Mouse (Mus musculus) heart, embryonic 10.5 days (tissue): ENCODE measurements around the gene Dram2. TPM values are rescaled to one million over a fixed set of nuclear protein-coding genes. Genes with fewer than 3 reads are reported as not detected.
A peak's percentile ranks its signal among the peaks of the same experiment; 100 is the strongest.

Source experiments
- DNase-seq: peaks from one replicate; pipeline ENCODE4 v3.0.0-alpha.2; 2017; ENCODE audit warnings: low spot score
- H3K27ac ChIP-seq: fragments of 300-500 bp; sonication (generic); 2 replicates; pipeline ENCODE4 v1.5.1; 2016; ENCODE audit warnings: mild to moderate bottlenecking
- H3K27me3 ChIP-seq: fragments of 300-500 bp; sonication (generic); 2 replicates; pipeline ENCODE4 v1.6.1; 2016; ENCODE audit warnings: mild to moderate bottlenecking; ENCODE audit not compliant: poor library complexity, insufficient read depth, severe bottlenecking
- H3K36me3 ChIP-seq: fragments of 300-500 bp; sonication (generic); 2 replicates; pipeline ENCODE4 v1.6.1; 2016; ENCODE audit warnings: mild to moderate bottlenecking, moderate library complexity
- H3K4me1 ChIP-seq: fragments of 300-500 bp; sonication (generic); 2 replicates; pipeline ENCODE4 v1.6.1; 2016; ENCODE audit warnings: mild to moderate bottlenecking
- H3K4me3 ChIP-seq: fragments of 300-500 bp; sonication (generic); 2 replicates; pipeline ENCODE4 v1.5.1; 2016; ENCODE audit warnings: mild to moderate bottlenecking, moderate library complexity
- H3K9me3 ChIP-seq: fragments of 300-500 bp; sonication (generic); 2 replicates; pipeline ENCODE4 v1.6.1; 2016; ENCODE audit warnings: mild to moderate bottlenecking, moderate library complexity
- WGBS: fragments of 180-500 bp; shearing (Covaris S2); methylation state at CpG from one replicate; pipeline ENCODE4 v1.1.7; 2016; 5-methylcytosine and 5-hydroxymethylcytosine counted together
- polyA plus RNA-seq: library from polyadenylated mRNA; unstranded; fragments of >200 nt; fragmentation: Nextera tagmentation; extraction: Ambion mirVana; gene quantifications from 2 replicates; pipeline ENCODE4 v1.2.1, GENCODE M21; 2016

Gene Dram2
- 46.8 and 56.2 TPM in 2 replicates for polyA plus RNA-seq

- Histone ChIP-seq H3K9me3 (no peaks in the 10 kb centered on the region), H3K27me3 (no peaks in the 10 kb centered on the region), H3K4me1 (no peaks in the 10 kb centered on the region; the same call in 1 of the 2 replicates), H3K27ac (peak within 1 kb of the TSS; percentile 97), H3K4me3 (peak within 1 kb of the TSS; percentile 94), H3K36me3 (no peaks in the 10 kb centered on the region; the same call in 1 of the 2 replicates)
- DNase-seq: peak; percentile 97
- WGBS: under 1% methylated on average over 63 of the region's 63 CpGs
Observed at GRCm38 (mm10) chr3:106547171-106547923, at the start of gene Dram2, which contains the start of gene Cept1. Gene Dram2 (plus strand): TSS chr3:106547798. Gene Cept1 (minus strand): TSS chr3:106547802.

GRCm38 (mm10) chr3:106500510-106500909 lies 47.1 kb upstream of the Dram2 start:
- DNase-seq: no peak
- Histone ChIP-seq H3K27ac (no peak overlapping the region), H3K36me3 (peaks cover 34% of the 10 kb centered on the region; the same call in 1 of the 2 replicates), H3K9me3 (no peaks in the 10 kb centered on the region), H3K4me3 (no peak overlapping the region), H3K27me3 (no peaks in the 10 kb centered on the region), H3K4me1 (no peaks in the 10 kb centered on the region)
- 72% methylated on average over 2 of the region's 2 CpGs for WGBS

GRCm38 (mm10) chr3:106502892-106503291 lies 44.7 kb upstream of the Dram2 start:
- Histone ChIP-seq H3K27ac (no peak overlapping the region), H3K4me3 (no peak overlapping the region), H3K36me3 (peaks cover 34% of the 10 kb centered on the region; the same call in 1 of the 2 replicates), H3K9me3 (no peaks in the 10 kb centered on the region), H3K27me3 (no peaks in the 10 kb centered on the region), H3K4me1 (no peaks in the 10 kb centered on the region)
- no peak for DNase-seq
- 87% methylated on average over 2 of the region's 2 CpGs for WGBS

GRCm38 (mm10) chr3:106510669-106511068 lies 36.9 kb upstream of the Dram2 start:
- Histone ChIP-seq H3K27ac (no peak overlapping the region), H3K9me3 (no peaks in the 10 kb centered on the region), H3K4me3 (no peak overlapping the region), H3K4me1 (no peaks in the 10 kb centered on the region), H3K36me3 (no peaks in the 10 kb centered on the region), H3K27me3 (no peaks in the 10 kb centered on the region)
- 92% methylated on average over 1 of the region's 1 CpGs for WGBS
- DNase-seq: no peak

GRCm38 (mm10) chr3:106515016-106515415 lies 32.6 kb upstream of the Dram2 start:
- Histone ChIP-seq H3K9me3 (no peaks in the 10 kb centered on the region), H3K36me3 (no peaks in the 10 kb centered on the region), H3K4me3 (no peak overlapping the region), H3K27me3 (no peaks in the 10 kb centered on the region), H3K27ac (no peak overlapping the region), H3K4me1 (no peaks in the 10 kb centered on the region)
- WGBS: 75% methylated on average over 6 of the region's 6 CpGs
- no peak for DNase-seq

- WGBS: 89% methylated on average over 1 of the region's 1 CpGs
- Histone ChIP-seq H3K4me1 (no peaks in the 10 kb centered on the region), H3K27me3 (no peaks in the 10 kb centered on the region), H3K4me3 (no peak overlapping the region), H3K36me3 (0 out of 2 replicates have a peak, but pooled peaks cover 3% of the 10 kb centered on the region), H3K27ac (no peak overlapping the region), H3K9me3 (no peaks in the 10 kb centered on the region)
- DNase-seq: no peak
Observed at GRCm38 (mm10) chr3:106522730-106523129, 24.9 kb upstream of the Dram2 start.

- DNase-seq: no peak
- no peak overlapping the region for H3K4me3 ChIP-seq
- no peak overlapping the region for H3K27ac ChIP-seq
- H3K4me1 ChIP-seq: no peaks in the 10 kb centered on the region
- no peaks in the 10 kb centered on the region for H3K27me3 ChIP-seq
- 86% methylated on average over 2 of the region's 2 CpGs for WGBS
- H3K9me3 ChIP-seq: no peaks in the 10 kb centered on the region
- 0 out of 2 replicates have a peak, but pooled peaks cover 3% of the 10 kb centered on the region for H3K36me3 ChIP-seq
Observed at GRCm38 (mm10) chr3:106526411-106526810, 21.2 kb upstream of the Dram2 start.

GRCm38 (mm10) chr3:106528032-106528431 lies 19.6 kb upstream of the Dram2 start:
- Histone ChIP-seq H3K36me3 (peaks cover 8% of the 10 kb centered on the region; the same call in 1 of the 2 replicates), H3K27ac (no peak overlapping the region), H3K9me3 (no peaks in the 10 kb centered on the region), H3K27me3 (no peaks in the 10 kb centered on the region), H3K4me3 (no peak overlapping the region), H3K4me1 (no peaks in the 10 kb centered on the region)
- DNase-seq: no peak
- 87% methylated on average over 2 of the region's 2 CpGs for WGBS

GRCm38 (mm10) chr3:106533277-106533676 lies 14.3 kb upstream of the Dram2 start:
- peaks cover 16% of the 10 kb centered on the region for H3K36me3 ChIP-seq
- WGBS: 92% methylated on average over 2 of the region's 2 CpGs
- no peak overlapping the region for H3K4me3 ChIP-seq

GRCm38 (mm10) chr3:106544721-106545316 lies 2.8 kb upstream of the Dram2 start:
- no peak for DNase-seq
- WGBS: 87% methylated on average over 8 of the region's 8 CpGs
- no peaks in the 10 kb centered on the region for H3K27me3 ChIP-seq
- H3K4me1 ChIP-seq: no peaks in the 10 kb centered on the region; the same call in 1 of the 2 replicates
- no peak overlapping the region for H3K27ac ChIP-seq
- H3K4me3 ChIP-seq: no peak overlapping the region
- no peaks in the 10 kb centered on the region for H3K9me3 ChIP-seq
- H3K36me3 ChIP-seq: no peaks in the 10 kb centered on the region

More at GRCm38 (mm10) chr3:106533277-106533676, 14.3 kb upstream of the Dram2 start:
- H3K27me3 ChIP-seq: no peaks in the 10 kb centered on the region
- H3K27ac ChIP-seq: no peak overlapping the region
- H3K9me3 ChIP-seq: no peaks in the 10 kb centered on the region
- no peaks in the 10 kb centered on the region for H3K4me1 ChIP-seq
- no peak for DNase-seq

- DNase-seq: no peak
Observed at GRCm38 (mm10) chr3:106547924-106548539, 434 bp downstream of the Dram2 start.

GRCm38 (mm10) chr3:106548971-106549370 lies 1.4 kb downstream of the Dram2 start:
- no peak for DNase-seq

More at GRCm38 (mm10) chr3:106547924-106548539, 434 bp downstream of the Dram2 start:
- no peaks in the 10 kb centered on the region for H3K9me3 ChIP-seq
- peak overlapping the region; percentile 94 for H3K4me3 ChIP-seq
- WGBS: under 1% methylated on average over 27 of the region's 27 CpGs
- H3K36me3 ChIP-seq: no peaks in the 10 kb centered on the region; the same call in 1 of the 2 replicates
- H3K4me1 ChIP-seq: no peaks in the 10 kb centered on the region; the same call in 1 of the 2 replicates
- no peaks in the 10 kb centered on the region for H3K27me3 ChIP-seq
- H3K27ac ChIP-seq: peak overlapping the region; percentile 97

More at GRCm38 (mm10) chr3:106548971-106549370, 1.4 kb downstream of the Dram2 start:
- H3K27ac ChIP-seq: peak overlapping the region; percentile 97; the same call in 1 of the 2 replicates
- H3K27me3 ChIP-seq: no peaks in the 10 kb centered on the region
- H3K4me1 ChIP-seq: no peaks in the 10 kb centered on the region; the same call in 1 of the 2 replicates
- H3K36me3 ChIP-seq: peaks cover 8% of the 10 kb centered on the region; the same call in 1 of the 2 replicates
- H3K4me3 ChIP-seq: peak overlapping the region; percentile 94
- WGBS: 58% methylated on average over 3 of the region's 3 CpGs
- no peaks in the 10 kb centered on the region for H3K9me3 ChIP-seq
